10 mouse cellular contexts compared by ENCODE assay signal in genomic region chr5:24687696-24688095, GRCm38 (mm10). TPM values are rescaled to one million over a fixed set of nuclear protein-coding genes. Genes with fewer than 3 reads are reported as not detected.
A peak's percentile ranks its signal among the peaks of the same experiment; 100 is the strongest.
DNase-seq lines count a peak whose midpoint lies in the region; ATAC-seq and TF ChIP-seq lines count a peak whose summit lies in the region.
"Had no signal": no experiment of that assay in that cellular context is flagged by ENCODE, and none has a peak within 500 bp of the region (broad histone marks: within the 10 kb centered on the region; RNA-seq: fewer than 3 reads in every experiment).

No protein-coding gene starts in this region.

- H3K27me3 ChIP-seq in G1E (ENCODE audit: insufficient read depth, low read length), result no peaks in the 10 kb centered on the region
- H3K27me3 ChIP-seq in hindbrain, embryonic 13.5 days, result no peaks in the 10 kb centered on the region

- peak overlapping the region; percentile 27; the same call in 1 of the 2 replicates for H3K4me3 ChIP-seq in G1E (ENCODE audit: low read depth, low read length)
- H3K4me3 ChIP-seq in hindbrain, embryonic 13.5 days, result no peak overlapping the region

- 84% methylated on average over 1 of the region's 1 CpGs for WGBS in hindbrain, embryonic 13.5 days

- ATAC-seq in G1E (ENCODE audit: extremely low read depth, insufficient number of reproducible peaks, low FRiP score, poor library complexity, severe bottlenecking), result peak; percentile 51; the same call in 1 of the 2 replicates
- ATAC-seq in megakaryocyte, adult 5-6 weeks (ENCODE audit: poor library complexity, severe bottlenecking), result peak; percentile 64
- ATAC-seq in hindbrain, embryonic 13.5 days (ENCODE audit: low FRiP score), result no peak

- H3K4me2 ChIP-seq in hindbrain, embryonic 13.5 days, result no peak overlapping the region

- H3K9me3 ChIP-seq in G1E (replicated peaks), result no peaks in the 10 kb centered on the region
- no peaks in the 10 kb centered on the region for H3K9me3 ChIP-seq in hindbrain, embryonic 13.5 days

- H3K9ac ChIP-seq in hindbrain, embryonic 13.5 days, result no peak overlapping the region

- DNase-seq in A20 (ENCODE audit: low read depth, low spot score) (peak; percentile 89), G1E (ENCODE audit: low spot score) (peak; percentile 81), liver (peak; percentile 34)
- DNase-seq in urinary bladder, postnatal 25 days (ENCODE audit: low spot score), result no peak
- no peak for DNase-seq in left cerebral cortex, postnatal 36 days (ENCODE audit: low spot score in 2 of 2)
- no peak for DNase-seq in urinary bladder, postnatal 14 days (ENCODE audit: low spot score)
- DNase-seq: adrenal gland, adult 2 months; heart, postnatal 10 days had no signal

- no peak overlapping the region for H3K27ac ChIP-seq in hindbrain, embryonic 13.5 days

- intact Hi-C loops in left cerebral cortex, postnatal 36 days (cut with DNase I), result loop anchor here (5.0 kb wide), 1 partner anchor 220 kb away; no protein-coding TSS in a partner anchor

- peaks cover 42% of the 10 kb centered on the region for H3K36me3 ChIP-seq in G1E (replicated peaks)
- peaks cover 34% of the 10 kb centered on the region for H3K36me3 ChIP-seq in hindbrain, embryonic 13.5 days

- TF ChIP-seq CTCF in G1E (IDR thresholded peaks at IDR 0.05; ENCODE audit: low read depth, low read length), result no peak

- peaks cover 24% of the 10 kb centered on the region for H3K4me1 ChIP-seq in G1E (ENCODE audit: insufficient read depth, low read depth, low read length)
- peaks cover 21% of the 10 kb centered on the region for H3K4me1 ChIP-seq in hindbrain, embryonic 13.5 days (replicated peaks)

RNA-seq across cellular contexts. Expression of gene Nub1, which starts 2.4 kb away (rescaled TPM):
- total RNA-seq in G1E (2014; fragmentation: Nextera tagmentation) (40.8 and 44.7 TPM in 2 replicates), G1E (2017) (56.3 and 58.6 TPM in 2 replicates)
- 25.8 and 28.8 TPM in 2 replicates for polyA plus RNA-seq in G1E (2012)
- 38.3 and 39.9 TPM in 2 replicates for total RNA-seq in megakaryocyte, adult 5-6 weeks (2015)
- total RNA-seq in megakaryocyte, adult 5-6 weeks (2017), result 61.5 and 67.3 TPM in 2 replicates
- polyA plus RNA-seq in hindbrain, embryonic 13.5 days (2015; fragmentation: Nextera tagmentation; extraction: Ambion mirVana), result 45.5 and 45.6 TPM in 2 replicates
- total RNA-seq in left cerebral cortex, postnatal 36 days (2021), result 10 to 100 TPM; 73.5 to 77.9 TPM

RNA-seq across cellular contexts. Expression of gene Wdr86, which starts 42.8 kb away (rescaled TPM):
- total RNA-seq in G1E (2014; fragmentation: Nextera tagmentation), result not detected in 2 replicates
- under 0.01 and 0.44 TPM in 2 replicates for total RNA-seq in G1E (2017)
- polyA plus RNA-seq in G1E (2012), result not detected in 2 replicates
- total RNA-seq in megakaryocyte, adult 5-6 weeks (2015), result 0.18 TPM in 1 of 2 replicates, not detected in the other
- 0.12 and 0.55 TPM in 2 replicates for total RNA-seq in megakaryocyte, adult 5-6 weeks (2017)
- polyA plus RNA-seq in hindbrain, embryonic 13.5 days (2015; fragmentation: Nextera tagmentation; extraction: Ambion mirVana), result 7.0 and 8.0 TPM in 2 replicates
- total RNA-seq in left cerebral cortex, postnatal 36 days (2021), result under 1 TPM; 0.42 to 0.93 TPM

Comparison
In these comparisons a context has a peak if more than half of its experiments do, and no peak if none do; other contexts are left out.
1. DNase-seq: peak in A20 (single experiment), G1E (single experiment) and liver (single experiment); none in urinary bladder, postnatal 25 days (single experiment), left cerebral cortex, postnatal 36 days (0 of 2) and urinary bladder, postnatal 14 days (single experiment).